10 mouse cellular contexts compared by ENCODE assay signal in genomic region chr13:101813267-101813900, GRCm38 (mm10). TPM values are rescaled to one million over a fixed set of nuclear protein-coding genes. Genes with fewer than 3 reads are reported as not detected.
DNase-seq lines count a peak whose midpoint lies in the region; ATAC-seq lines count a peak whose summit lies in the region.
"Had no signal": no experiment of that assay in that cellular context is flagged by ENCODE, and none has a peak within 500 bp of the region (broad histone marks: within the 10 kb centered on the region; RNA-seq: fewer than 3 reads in every experiment).

No protein-coding gene starts in this region.

- 0 out of 2 replicates have a peak, but pooled peaks cover 4% of the 10 kb centered on the region for H3K27me3 ChIP-seq in embryonic facial prominence, embryonic 10.5 days (replicated peaks; ENCODE audit: low read depth, poor library complexity, severe bottlenecking)
- H3K27me3 ChIP-seq in hindbrain, embryonic 16.5 days (replicated peaks; ENCODE audit: control insufficient read depth, insufficient read depth, low read length): no peaks in the 10 kb centered on the region
- no peaks in the 10 kb centered on the region for H3K27me3 ChIP-seq in midbrain, embryonic 16.5 days (ENCODE audit: control insufficient read depth, insufficient read depth, low read depth, low read length)
- H3K27me3 ChIP-seq: lung, embryonic 15.5 days; Patski had no signal

- no peak overlapping the region for H3K9ac ChIP-seq in hindbrain, embryonic 16.5 days (ENCODE audit: low read depth, low read length)
- no peak overlapping the region for H3K9ac ChIP-seq in midbrain, embryonic 16.5 days (ENCODE audit: low read depth, low read length)
- H3K9ac ChIP-seq: lung, embryonic 15.5 days had no signal

- H3K4me3 ChIP-seq in embryonic facial prominence, embryonic 10.5 days: peak overlapping the region; percentile 11; the same call in 1 of the 2 replicates
- no peak overlapping the region for H3K4me3 ChIP-seq in hindbrain, embryonic 16.5 days (ENCODE audit: low read length)
- no peak overlapping the region for H3K4me3 ChIP-seq in midbrain, embryonic 16.5 days (ENCODE audit: low read depth, low read length)
- H3K4me3 ChIP-seq: lung, embryonic 15.5 days had no signal

- peak overlapping the region; percentile 36 for H3K4me2 ChIP-seq in hindbrain, embryonic 16.5 days (ENCODE audit: low read length)
- peak overlapping the region; percentile 17 for H3K4me2 ChIP-seq in midbrain, embryonic 16.5 days (ENCODE audit: low read length)
- H3K4me2 ChIP-seq: lung, embryonic 15.5 days had no signal

- no peaks in the 10 kb centered on the region for H3K36me3 ChIP-seq in embryonic facial prominence, embryonic 10.5 days (replicated peaks)
- no peaks in the 10 kb centered on the region for H3K36me3 ChIP-seq in hindbrain, embryonic 16.5 days (ENCODE audit: control insufficient read depth, insufficient read depth, low read length)
- H3K36me3 ChIP-seq in midbrain, embryonic 16.5 days (ENCODE audit: control insufficient read depth, insufficient read depth, low read length): no peaks in the 10 kb centered on the region
- H3K36me3 ChIP-seq: lung, embryonic 15.5 days had no signal

- 27% methylated on average over 10 of the region's 10 CpGs for WGBS in embryonic facial prominence, embryonic 10.5 days
- 20% methylated on average over 10 of the region's 10 CpGs for WGBS in hindbrain, embryonic 16.5 days
- WGBS in midbrain, embryonic 16.5 days: 6% methylated on average over 10 of the region's 10 CpGs

- peak overlapping the region; percentile 19 for H3K27ac ChIP-seq in embryonic facial prominence, embryonic 10.5 days (replicated peaks)
- H3K27ac ChIP-seq in hindbrain, embryonic 16.5 days (ENCODE audit: low read depth, low read length): no peak overlapping the region
- H3K27ac ChIP-seq in midbrain, embryonic 16.5 days (ENCODE audit: low read length): no peak overlapping the region
- H3K27ac ChIP-seq: lung, embryonic 15.5 days had no signal

- peaks cover 21% of the 10 kb centered on the region for H3K4me1 ChIP-seq in embryonic facial prominence, embryonic 10.5 days
- H3K4me1 ChIP-seq in hindbrain, embryonic 16.5 days (ENCODE audit: control insufficient read depth, insufficient read depth, low read depth, low read length): peaks cover 4% of the 10 kb centered on the region
- peaks cover 10% of the 10 kb centered on the region for H3K4me1 ChIP-seq in midbrain, embryonic 16.5 days (ENCODE audit: control insufficient read depth, insufficient read depth, low read length)

- ATAC-seq in hindbrain, embryonic 16.5 days: peak; percentile 81; the same call in 1 of the 2 replicates
- ATAC-seq in midbrain, embryonic 16.5 days: peak; percentile 72; the same call in 1 of the 2 replicates
- no peak for ATAC-seq in activated CD4-positive, CD25-positive, alpha-beta regulatory T cell, adult 4 months
- no peak for ATAC-seq in CD4-positive, CD25-positive, alpha-beta regulatory T cell, adult 4 months
- ATAC-seq: Patski had no signal

- peak; percentile 21 to 54 for DNase-seq in layer of hippocampus, postnatal 14 days (ENCODE audit: low spot score in 2 of 2)
- DNase-seq in layer of hippocampus, postnatal 25 days (ENCODE audit: extremely low spot score in 1 of 2, low spot score in 1 of 2): no peak
- peak; percentile 71 for DNase-seq in embryonic facial prominence, embryonic 10.5 days (ENCODE audit: low spot score)
- no peak for DNase-seq in frontal cortex, postnatal 10 days (ENCODE audit: low spot score in 2 of 2)

- no peaks in the 10 kb centered on the region for H3K9me3 ChIP-seq in embryonic facial prominence, embryonic 10.5 days
- H3K9me3 ChIP-seq in hindbrain, embryonic 16.5 days (ENCODE audit: control insufficient read depth, low read length): no peaks in the 10 kb centered on the region
- no peaks in the 10 kb centered on the region for H3K9me3 ChIP-seq in midbrain, embryonic 16.5 days (replicated peaks; ENCODE audit: control insufficient read depth, low read length, poor library complexity, severe bottlenecking)
- H3K9me3 ChIP-seq: lung, embryonic 15.5 days had no signal

RNA-seq across cellular contexts. Expression of gene Pik3r1, which starts 45.4 kb away (rescaled TPM):
- total RNA-seq in layer of hippocampus, postnatal 14 days (2021): 100 to 1,000 TPM in 1 of 2 experiments, 10 to 100 TPM in 1; 98.7 to 102 TPM
- total RNA-seq in layer of hippocampus, postnatal 25 days (2021): 10 to 100 TPM; 83.9 to 85.4 TPM
- polyA plus RNA-seq in embryonic facial prominence, embryonic 10.5 days (2016; fragmentation: Nextera tagmentation; extraction: Ambion mirVana): 14.7 and 18.9 TPM in 2 replicates
- 51.3 and 51.6 TPM in 2 replicates for polyA plus RNA-seq in hindbrain, embryonic 16.5 days (2015; fragmentation: Nextera tagmentation; extraction: Ambion mirVana)
- 45.7 and 49.1 TPM in 2 replicates for polyA plus RNA-seq in midbrain, embryonic 16.5 days (2015; fragmentation: Nextera tagmentation; extraction: Ambion mirVana)
- polyA plus RNA-seq in activated CD4-positive, CD25-positive, alpha-beta regulatory T cell, adult 4 months (2017; shearing (Covaris generic)): 10 to 100 TPM; 62.7 to 97.2 TPM
- 100 to 1,000 TPM in 1 of 2 experiments, 10 to 100 TPM in 1; 83.2 to 105 TPM for polyA plus RNA-seq in CD4-positive, CD25-positive, alpha-beta regulatory T cell, adult 4 months (2017; shearing (Covaris generic))

Comparison
In these comparisons a context has a peak if more than half of its experiments do, and no peak if none do; other contexts are left out.
1. DNase-seq: peak in layer of hippocampus, postnatal 14 days (2 of 2) and embryonic facial prominence, embryonic 10.5 days (single experiment); none in layer of hippocampus, postnatal 25 days (0 of 2) and frontal cortex, postnatal 10 days (0 of 2).
2. ATAC-seq: peak in hindbrain, embryonic 16.5 days (single experiment) and midbrain, embryonic 16.5 days (single experiment); none in activated CD4-positive, CD25-positive, alpha-beta regulatory T cell, adult 4 months (single experiment) and CD4-positive, CD25-positive, alpha-beta regulatory T cell, adult 4 months (single experiment).